Mouse (Mus musculus): Measurements from ENCODE around the gene Trp53rkb. TPM values are rescaled to one million over a fixed set of nuclear protein-coding genes. Genes with fewer than 3 reads are reported as not detected.
"Not testable (repeated sequence)": the region's sequence is repeated elsewhere in the genome, so short reads cannot be mapped to it uniquely, and the experiment has no call there.

Trp53rkb gene
- polyA plus RNA-seq, 1 experiment from 2014 or later = 10.6 TPM

GRCm38 (mm10) chr2:166774275-166774674, 18.1 kb upstream of the Trp53rkb start:
- DNase-seq (ENCODE audit: low spot score) = no peak
- H3K4me1 ChIP-seq = peaks cover 18% of the 10 kb centered on the region
- no peaks in the 10 kb centered on the region for H3K36me3 ChIP-seq (replicated peaks)
- H3K9me3 ChIP-seq = no peaks in the 10 kb centered on the region
- H3K4me3 ChIP-seq = no peak overlapping the region
- H3K27ac ChIP-seq (replicated peaks) = no peak overlapping the region
- no peaks in the 10 kb centered on the region for H3K27me3 ChIP-seq (replicated peaks; ENCODE audit: low read depth, poor library complexity, severe bottlenecking)
- 90% methylated on average over 10 of the region's 10 CpGs for WGBS

GRCm38 (mm10) chr2:166775357-166775893, 16.9 kb upstream of the Trp53rkb start:
- Histone ChIP-seq H3K27ac (replicated peaks) (no peak overlapping the region; the same call in 1 of the 2 replicates), H3K36me3 (replicated peaks) (no peaks in the 10 kb centered on the region), H3K4me1 (peaks cover 24% of the 10 kb centered on the region), H3K4me3 (no peak overlapping the region), H3K9me3 (no peaks in the 10 kb centered on the region), H3K27me3 (replicated peaks; ENCODE audit: low read depth, poor library complexity, severe bottlenecking) (0 out of 2 replicates have a peak, but pooled peaks cover under 1% of the 10 kb centered on the region)
- 63% methylated on average over 11 of the region's 11 CpGs for WGBS
- no peak for DNase-seq (ENCODE audit: low spot score)

GRCm38 (mm10) chr2:166776272-166776671, 16.1 kb upstream of the Trp53rkb start:
- Histone ChIP-seq H3K27ac (replicated peaks) (no peak overlapping the region), H3K4me3 (no peak overlapping the region), H3K4me1 (peaks cover 29% of the 10 kb centered on the region), H3K36me3 (replicated peaks) (no peaks in the 10 kb centered on the region), H3K9me3 (no peaks in the 10 kb centered on the region), H3K27me3 (replicated peaks; ENCODE audit: low read depth, poor library complexity, severe bottlenecking) (peaks cover 6% of the 10 kb centered on the region; the same call in 1 of the 2 replicates)
- 29% methylated on average over 2 of the region's 2 CpGs for WGBS
- DNase-seq (ENCODE audit: low spot score) = peak; percentile 49

GRCm38 (mm10) chr2:166779956-166780355, 12.4 kb upstream of the Trp53rkb start:
- Histone ChIP-seq H3K36me3 (replicated peaks) (no peaks in the 10 kb centered on the region), H3K4me1 (peaks cover 31% of the 10 kb centered on the region), H3K4me3 (no peak overlapping the region), H3K27me3 (replicated peaks; ENCODE audit: low read depth, poor library complexity, severe bottlenecking) (peaks cover 12% of the 10 kb centered on the region), H3K27ac (replicated peaks) (peak overlapping the region; percentile 0; the same call in 1 of the 2 replicates), H3K9me3 (no peaks in the 10 kb centered on the region)
- 65% methylated on average over 8 of the region's 8 CpGs for WGBS
- no peak for DNase-seq (ENCODE audit: low spot score)

GRCm38 (mm10) chr2:166780980-166781578, 11.3 kb upstream of the Trp53rkb start:
- peaks cover 23% of the 10 kb centered on the region for H3K27me3 ChIP-seq (replicated peaks; ENCODE audit: low read depth, poor library complexity, severe bottlenecking)
- H3K4me3 ChIP-seq = no peak overlapping the region
- H3K4me1 ChIP-seq = peaks cover 34% of the 10 kb centered on the region
- peak; percentile 84 for DNase-seq (ENCODE audit: low spot score)
- no peaks in the 10 kb centered on the region for H3K36me3 ChIP-seq (replicated peaks)
- H3K27ac ChIP-seq (replicated peaks) = peak overlapping the region; percentile 0; the same call in 1 of the 2 replicates
- H3K9me3 ChIP-seq = no peaks in the 10 kb centered on the region
- WGBS = 14% methylated on average over 9 of the region's 9 CpGs

GRCm38 (mm10) chr2:166784376-166784775, 8.0 kb upstream of the Trp53rkb start:
- no peak overlapping the region for H3K27ac ChIP-seq (replicated peaks)
- DNase-seq (ENCODE audit: low spot score) = no peak
- 81% methylated on average over 6 of the region's 6 CpGs for WGBS
- H3K4me1 ChIP-seq = peaks cover 40% of the 10 kb centered on the region
- H3K27me3 ChIP-seq (replicated peaks; ENCODE audit: low read depth, poor library complexity, severe bottlenecking) = peaks cover 23% of the 10 kb centered on the region
- H3K36me3 ChIP-seq (replicated peaks) = no peaks in the 10 kb centered on the region
- no peaks in the 10 kb centered on the region for H3K9me3 ChIP-seq
- no peak overlapping the region for H3K4me3 ChIP-seq

- Histone ChIP-seq H3K27ac (replicated peaks) (peak overlapping the region; percentile 79), H3K36me3 (replicated peaks) (no peaks in the 10 kb centered on the region), H3K9me3 (no peaks in the 10 kb centered on the region), H3K4me3 (peak overlapping the region; percentile 79), H3K4me1 (peaks cover 28% of the 10 kb centered on the region), H3K27me3 (replicated peaks; ENCODE audit: low read depth, poor library complexity, severe bottlenecking) (peaks cover 16% of the 10 kb centered on the region)
- WGBS = under 1% methylated on average over 35 of the region's 35 CpGs
- DNase-seq (ENCODE audit: low spot score) = peak; percentile 92
These were observed 5.9 kb upstream of the Trp53rkb start for GRCm38 (mm10) chr2:166786353-166787004.

GRCm38 (mm10) chr2:166791738-166792137, 593 bp upstream of the Trp53rkb start:
- Histone ChIP-seq H3K4me3 (no peak overlapping the region), H3K9me3 (no peaks in the 10 kb centered on the region), H3K27me3 (replicated peaks; ENCODE audit: low read depth, poor library complexity, severe bottlenecking) (no peaks in the 10 kb centered on the region; the same call in 1 of the 2 replicates), H3K27ac (replicated peaks) (no peak overlapping the region), H3K36me3 (replicated peaks) (peaks cover 13% of the 10 kb centered on the region), H3K4me1 (peaks cover 32% of the 10 kb centered on the region)
- WGBS = 73% methylated on average over 5 of the region's 5 CpGs
- no peak for DNase-seq (ENCODE audit: low spot score)

- H3K27me3 ChIP-seq (replicated peaks; ENCODE audit: low read depth, poor library complexity, severe bottlenecking); H3K9me3 ChIP-seq: not testable (repeated sequence)
- Histone ChIP-seq H3K27ac (replicated peaks) (peak overlapping the region; percentile 87), H3K4me3 (peak overlapping the region; percentile 86), H3K4me1 (peaks cover 25% of the 10 kb centered on the region), H3K36me3 (replicated peaks) (peaks cover 32% of the 10 kb centered on the region)
- under 1% methylated on average over 76 of the region's 76 CpGs for WGBS
- DNase-seq (ENCODE audit: low spot score) = peak; percentile 88
These were observed 1.3 kb downstream of the Trp53rkb start for GRCm38 (mm10) chr2:166793542-166794214.

GRCm38 (mm10) chr2:166799615-166800472, 7.5 kb downstream of the Trp53rkb start:
- Histone ChIP-seq H3K27me3 (replicated peaks; ENCODE audit: low read depth, poor library complexity, severe bottlenecking) (no peaks in the 10 kb centered on the region), H3K9me3 (no peaks in the 10 kb centered on the region), H3K4me1 (peaks cover under 1% of the 10 kb centered on the region), H3K36me3 (replicated peaks) (peaks cover 33% of the 10 kb centered on the region), H3K4me3 (no peak overlapping the region), H3K27ac (replicated peaks) (no peak overlapping the region)
- DNase-seq (ENCODE audit: low spot score) = no peak
- WGBS = 81% methylated on average over 11 of the region's 11 CpGs

- WGBS = 86% methylated on average over 7 of the region's 7 CpGs
- no peak for DNase-seq (ENCODE audit: low spot score)
- no peaks in the 10 kb centered on the region for H3K27me3 ChIP-seq (replicated peaks; ENCODE audit: low read depth, poor library complexity, severe bottlenecking)
- no peak overlapping the region for H3K4me3 ChIP-seq
- H3K9me3 ChIP-seq = no peaks in the 10 kb centered on the region
- H3K27ac ChIP-seq (replicated peaks) = no peak overlapping the region
- peaks cover 33% of the 10 kb centered on the region for H3K36me3 ChIP-seq (replicated peaks)
- peaks cover under 1% of the 10 kb centered on the region; the same call in 1 of the 2 replicates for H3K4me1 ChIP-seq
These were observed 8.1 kb downstream of the Trp53rkb start for GRCm38 (mm10) chr2:166800473-166800857.

GRCm38 (mm10) chr2:166801436-166801835, 9.1 kb downstream of the Trp53rkb start:
- H3K27me3 ChIP-seq (replicated peaks; ENCODE audit: low read depth, poor library complexity, severe bottlenecking) = no peaks in the 10 kb centered on the region
- H3K36me3 ChIP-seq (replicated peaks) = peaks cover 23% of the 10 kb centered on the region
- peaks cover 11% of the 10 kb centered on the region for H3K4me1 ChIP-seq
- H3K4me3 ChIP-seq = no peak overlapping the region
- WGBS = 75% methylated on average over 2 of the region's 2 CpGs
- no peak for DNase-seq (ENCODE audit: low spot score)
- no peaks in the 10 kb centered on the region for H3K9me3 ChIP-seq
- H3K27ac ChIP-seq (replicated peaks) = no peak overlapping the region
